Mouse (Mus musculus) C2C12 (cell line): ENCODE results near the gene 4933416C03Rik.

ENCODE experiments used
- CEBPB ChIP-seq: IDR thresholded peaks from one replicate; pipeline ENCODE4 v1.6.1; 2011; ENCODE audit warnings: low read depth, mild to moderate bottlenecking, control low read depth, moderate library complexity
- CTCF ChIP-seq: IDR thresholded peaks from one replicate; pipeline ENCODE4 v1.5.1; 2011; ENCODE audit not compliant: control insufficient read depth, insufficient read depth, insufficient read length
- FOSL1 ChIP-seq: IDR thresholded peaks from one replicate; pipeline ENCODE4 v1.8.0; 2011; ENCODE audit warnings: mild to moderate bottlenecking, low read length; ENCODE audit not compliant: poor library complexity, insufficient read depth, severe bottlenecking
- MYOD1 ChIP-seq: IDR thresholded peaks from one replicate; pipeline ENCODE4 v1.6.1; 2011; ENCODE audit warnings: low read depth; ENCODE audit not compliant: control insufficient read depth, insufficient read length

DNA sequence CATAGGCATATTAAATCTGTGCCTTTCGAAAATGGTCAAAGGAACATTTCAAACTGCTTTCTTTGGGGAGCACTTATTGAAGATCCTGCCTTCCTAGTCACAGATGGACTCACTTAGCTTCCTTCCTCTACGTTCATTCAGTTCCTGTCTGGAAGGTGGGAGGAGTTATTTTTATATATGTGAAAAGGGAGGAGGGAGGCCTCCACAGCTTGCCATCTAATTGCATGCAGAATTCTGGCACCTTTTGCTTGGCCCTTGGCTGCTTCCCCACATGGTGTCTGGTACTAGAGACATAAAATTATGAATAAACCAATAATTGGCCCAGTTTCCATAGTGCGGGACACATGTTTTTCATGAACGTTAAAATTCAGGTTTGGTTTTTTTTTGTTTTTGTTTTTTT, 5.5 kb downstream of the 4933416C03Rik start:
- TF ChIP-seq CTCF (no peak), MYOD1 (no peak), CEBPB (no peak), FOSL1 (no peak)
